Mouse (Mus musculus) Muller cell, postnatal 12 days (primary cell): ENCODE results near the gene Ptprs.
A peak's percentile ranks its signal among the peaks of the same experiment; 100 is the strongest.

ENCODE experiments used
- DNase-seq: peaks from one replicate; pipeline ENCODE4 v3.0.0-alpha.2; 2015; ENCODE audit errors: inconsistent ontology term

Gene Ptprs

DNA sequence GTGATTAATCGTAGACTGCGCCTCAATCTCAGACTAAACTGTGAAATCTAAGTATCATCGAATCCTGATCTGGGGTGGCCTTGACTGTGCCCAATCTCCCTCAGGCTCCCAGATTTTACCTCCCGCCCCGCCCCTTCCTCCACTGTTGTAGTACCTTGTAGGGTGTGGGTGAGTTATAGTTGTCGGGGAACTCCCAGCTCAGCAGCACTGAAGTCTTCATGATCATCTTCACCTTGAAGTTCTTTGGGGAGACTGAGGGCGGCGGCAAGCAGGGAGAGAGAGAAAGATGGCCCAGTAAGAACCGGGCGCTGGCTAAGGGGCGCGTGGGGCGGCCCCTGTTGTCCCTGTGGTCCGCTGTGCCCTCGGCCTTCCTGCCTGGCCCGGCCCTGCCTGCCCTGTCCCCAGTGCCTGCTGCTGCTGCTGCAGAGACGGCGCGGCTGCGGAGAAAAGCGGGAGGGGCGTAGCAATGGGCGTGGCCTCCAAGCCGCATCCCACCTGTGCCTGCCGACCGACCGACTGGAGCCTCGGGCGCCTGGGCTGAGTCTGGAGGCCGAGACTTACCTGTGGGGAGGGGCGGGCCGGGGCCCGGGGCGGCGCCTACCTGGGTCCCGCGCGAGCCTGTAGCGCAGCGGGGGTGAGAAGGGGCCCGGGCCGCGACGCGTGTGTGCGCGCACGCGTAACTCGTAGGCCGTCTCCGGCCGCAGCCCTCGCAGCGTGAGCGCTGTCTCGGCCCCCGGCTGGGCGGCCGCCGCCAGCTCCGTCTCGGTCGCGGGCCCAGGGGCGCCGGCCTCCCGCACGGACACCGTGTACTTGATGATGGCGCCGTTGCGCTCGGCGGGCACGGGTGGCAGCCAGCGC, 51.3 kb downstream of the Ptprs start:
- no peak for DNase-seq

DNA sequence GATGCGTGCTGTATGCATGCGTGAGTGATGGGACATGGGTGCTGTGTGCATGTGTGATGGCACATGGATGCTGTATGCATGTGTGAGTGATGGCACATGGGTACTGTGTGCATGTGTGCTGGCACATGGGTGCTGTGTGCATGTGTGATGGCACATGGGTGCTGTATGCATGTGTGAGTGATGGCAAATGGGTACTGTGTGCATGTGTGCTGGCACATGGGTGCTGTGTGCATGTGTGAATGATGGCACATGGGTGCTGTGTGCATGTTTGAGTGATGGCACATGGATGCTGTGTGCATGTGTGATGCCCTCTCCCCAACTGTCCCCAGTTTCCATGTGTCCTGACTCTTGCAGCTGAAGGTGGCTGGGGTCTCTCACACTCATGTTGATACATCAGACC, 56.3 kb downstream of the Ptprs start:
- no peak for DNase-seq

DNA sequence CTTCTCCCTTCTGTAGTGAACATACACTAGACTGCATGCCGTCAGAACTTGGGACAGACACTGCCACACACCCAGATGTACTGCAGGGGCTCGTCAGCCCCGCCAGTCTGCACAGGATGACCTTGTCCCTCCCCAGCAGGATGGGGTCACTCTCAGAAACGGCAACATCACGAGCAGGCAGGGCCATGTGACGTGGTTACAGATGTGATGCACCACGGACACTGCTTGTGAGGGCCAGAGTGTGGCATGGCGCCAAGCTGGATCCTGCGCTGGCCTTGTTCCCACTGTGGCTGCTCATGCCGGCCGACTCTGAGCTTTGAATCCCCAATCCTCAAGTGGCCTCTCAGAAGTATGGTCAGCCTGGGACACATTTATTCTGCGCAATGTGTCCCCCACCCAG, 58.0 kb downstream of the Ptprs start:
- no peak for DNase-seq

DNA sequence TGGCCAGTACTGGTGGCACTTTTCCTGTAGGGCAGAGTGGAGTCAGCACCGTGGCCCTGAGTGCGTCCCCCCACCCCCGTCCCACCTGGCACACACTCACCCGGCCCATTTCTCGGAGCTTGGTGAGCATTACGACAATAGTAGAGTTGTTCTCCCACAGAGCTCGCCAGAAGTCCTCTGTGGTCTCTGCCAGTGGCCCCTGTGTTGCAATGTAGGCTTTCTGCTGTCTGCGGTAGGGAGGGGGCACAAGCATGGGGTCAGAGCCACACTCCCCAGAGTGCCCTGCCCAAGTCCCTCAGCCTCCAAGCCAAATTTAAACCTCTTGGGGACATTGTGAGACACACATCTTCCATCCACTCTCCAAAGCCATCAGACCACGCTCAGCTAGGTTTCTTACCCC, 61.5 kb downstream of the Ptprs start:
- no peak for DNase-seq

DNA sequence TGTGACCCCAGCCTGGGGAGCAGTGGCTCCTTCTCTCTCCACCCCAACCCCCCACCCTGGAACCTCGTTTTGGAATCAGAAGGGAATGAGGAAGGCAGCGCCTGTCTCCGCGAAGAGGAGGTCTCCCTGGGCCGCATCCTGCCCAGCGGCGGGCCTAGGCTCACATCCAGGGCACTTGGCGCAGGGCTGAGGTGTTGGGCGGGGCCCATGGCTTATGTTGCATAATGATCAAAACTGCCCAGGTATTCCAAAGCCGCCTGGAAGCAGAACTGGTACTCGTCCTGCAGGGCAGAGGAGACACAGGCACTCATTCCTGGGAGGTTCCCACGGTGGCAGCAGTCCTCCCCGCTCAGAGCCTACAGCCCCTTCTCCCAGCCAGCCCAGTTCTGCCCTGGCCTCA, 63.2 kb downstream of the Ptprs start:
- DNase-seq = no peak

DNA sequence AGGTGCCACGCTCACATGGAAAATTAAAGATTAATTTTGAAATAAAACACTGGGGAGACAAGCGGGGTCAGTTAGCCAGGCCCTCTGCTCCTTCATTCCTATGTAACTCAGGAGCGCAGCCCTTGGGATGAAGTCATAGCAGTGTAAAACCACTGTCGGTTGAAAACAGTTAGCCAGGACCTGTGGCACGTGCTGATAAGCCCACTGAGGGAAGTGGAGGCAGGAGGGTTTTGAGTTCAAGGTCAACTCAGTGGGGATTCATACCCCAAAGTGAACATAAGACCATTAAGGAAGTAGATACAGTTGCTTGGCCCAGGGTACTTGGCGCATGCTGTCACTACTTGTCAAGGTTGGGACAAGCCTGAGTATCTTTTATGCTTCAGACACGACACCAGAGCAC, 64.8 kb downstream of the Ptprs start:
- DNase-seq = no peak

DNA sequence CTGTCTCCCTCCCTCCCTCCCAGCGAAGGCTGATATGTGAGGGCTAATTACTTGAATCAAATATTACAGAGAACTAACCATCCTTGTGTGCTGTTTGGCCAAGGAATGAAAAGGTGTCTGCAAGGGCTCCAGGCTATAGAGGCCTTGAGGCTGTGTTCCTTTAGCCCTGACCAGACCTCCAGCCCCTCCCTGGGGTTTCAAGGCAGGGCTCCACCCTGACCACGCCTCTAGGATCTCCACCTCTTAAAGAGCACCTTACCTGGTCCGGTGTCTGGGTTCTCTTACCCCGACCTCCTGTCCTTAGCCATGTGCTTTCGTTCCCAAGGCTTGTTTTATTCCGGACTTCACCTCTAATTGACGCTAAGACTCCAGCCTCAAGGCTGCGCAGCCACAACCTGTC, 66.5 kb downstream of the Ptprs start:
- no peak for DNase-seq

DNA sequence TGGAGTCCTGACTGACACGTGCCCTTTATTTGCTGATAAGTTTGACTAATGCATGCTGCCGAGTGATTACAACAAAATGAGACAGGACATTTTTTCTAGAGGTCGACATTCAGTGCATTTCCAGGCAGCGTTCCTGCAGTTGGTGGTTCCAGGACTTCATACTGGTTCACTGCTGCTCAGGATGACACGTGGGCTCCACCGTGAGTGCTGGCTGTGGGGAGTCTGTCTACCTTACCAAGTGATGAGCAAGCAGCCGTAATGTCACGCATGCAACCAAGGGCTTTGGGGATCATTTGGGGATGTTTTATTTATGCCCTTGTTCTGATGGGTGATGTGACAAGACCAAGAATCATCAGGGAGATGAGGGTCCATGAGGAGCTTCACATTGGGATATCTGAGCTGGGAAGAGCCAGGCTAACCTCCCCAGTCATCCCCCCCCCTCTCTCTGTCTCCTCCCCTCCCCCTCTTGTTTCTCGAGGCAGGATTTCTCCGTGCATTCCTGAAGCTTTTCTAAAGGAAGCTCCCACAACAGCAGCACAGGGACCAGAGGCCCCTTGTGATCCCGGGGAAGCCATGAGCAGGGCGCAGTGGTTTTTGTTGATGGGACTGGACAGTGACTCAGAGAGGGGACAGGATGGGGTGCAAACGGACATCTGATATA, 67.2 kb downstream of the Ptprs start:
- no peak for DNase-seq

DNA sequence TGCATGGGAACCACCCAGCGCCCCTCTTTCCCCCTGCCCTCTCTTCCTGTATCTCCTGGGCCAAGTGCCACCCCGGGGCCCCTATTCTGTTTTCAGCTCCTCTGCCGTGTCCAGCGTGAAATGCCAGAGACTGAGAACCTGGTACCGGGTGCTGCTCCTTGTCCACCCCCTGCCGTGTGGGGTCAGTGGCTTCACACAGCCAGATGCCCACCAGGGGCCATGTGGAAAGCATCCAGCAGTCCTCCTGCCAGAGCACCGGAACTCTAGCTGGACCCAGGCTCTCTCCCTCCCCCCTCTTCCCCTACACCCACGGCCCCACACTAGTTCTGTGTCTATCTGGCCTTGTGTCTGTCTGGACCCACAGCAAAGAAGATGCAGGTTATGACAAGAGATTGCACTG, 68.9 kb downstream of the Ptprs start:
- no peak for DNase-seq

DNA sequence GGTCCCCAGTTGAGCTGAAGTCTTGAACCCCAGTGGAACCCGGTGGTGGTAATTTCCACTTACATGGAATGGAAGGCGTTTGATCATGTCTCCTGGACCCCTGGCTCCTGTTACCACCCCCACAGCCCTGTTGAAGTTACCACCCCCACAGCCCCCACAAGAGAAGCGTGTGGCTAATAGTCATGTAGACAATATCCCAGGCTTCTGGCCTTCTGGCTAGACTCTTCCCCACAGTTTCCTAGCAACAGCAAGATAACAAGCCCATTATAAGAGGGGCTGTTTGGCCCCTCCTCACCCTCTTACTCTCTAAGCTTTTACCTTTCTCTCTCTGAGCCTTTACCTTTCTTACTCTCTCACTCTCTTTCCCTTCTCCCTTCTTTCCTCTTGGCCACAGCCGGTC, 69.4 kb downstream of the Ptprs start:
- no peak for DNase-seq

DNA sequence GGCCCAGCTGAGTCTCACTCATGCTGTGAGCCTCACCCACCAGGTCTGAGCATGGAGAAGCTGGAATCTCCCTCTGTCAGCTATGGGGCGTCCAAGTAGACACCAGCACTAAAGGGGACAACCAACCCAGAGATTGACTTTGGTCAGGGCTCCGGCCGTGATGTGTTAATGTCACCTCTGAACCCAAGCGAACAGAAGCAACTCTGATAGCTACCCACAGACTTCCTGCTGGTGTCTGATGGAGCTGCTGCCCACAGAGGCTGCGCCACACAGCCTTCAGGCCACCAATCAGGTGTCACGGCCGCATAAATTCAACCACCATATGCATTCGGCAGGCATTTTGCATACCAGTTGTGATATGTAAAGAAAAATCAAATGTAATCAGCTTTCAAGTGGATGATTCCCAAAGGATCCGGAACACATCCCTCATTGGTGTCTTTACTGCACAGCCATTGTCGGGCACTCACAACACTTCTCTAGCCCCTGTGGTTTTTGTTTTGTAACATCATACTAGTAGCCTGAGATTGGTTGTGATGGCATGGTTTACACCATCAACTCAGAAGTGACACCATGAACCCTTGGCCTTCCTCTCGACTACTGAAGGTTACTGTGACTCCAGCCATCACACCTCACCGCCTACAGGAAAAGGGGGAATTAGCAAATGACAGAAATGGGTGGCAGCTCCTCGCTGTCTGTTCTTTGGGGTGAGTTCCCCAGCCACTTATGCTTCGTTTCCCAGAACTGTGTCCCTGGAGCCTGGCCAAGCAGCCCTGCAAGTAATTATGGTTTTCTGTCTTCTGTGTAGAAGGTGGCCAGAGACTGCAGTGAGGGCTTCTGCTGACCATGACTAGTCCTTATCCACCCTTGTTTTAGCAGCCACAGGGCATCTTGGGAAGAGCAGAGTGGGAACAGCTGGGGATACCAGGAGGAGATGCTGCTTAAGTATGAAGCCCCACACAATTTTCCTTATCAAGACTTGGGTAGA, 70.1 kb downstream of the Ptprs start:
- no peak for DNase-seq

DNA sequence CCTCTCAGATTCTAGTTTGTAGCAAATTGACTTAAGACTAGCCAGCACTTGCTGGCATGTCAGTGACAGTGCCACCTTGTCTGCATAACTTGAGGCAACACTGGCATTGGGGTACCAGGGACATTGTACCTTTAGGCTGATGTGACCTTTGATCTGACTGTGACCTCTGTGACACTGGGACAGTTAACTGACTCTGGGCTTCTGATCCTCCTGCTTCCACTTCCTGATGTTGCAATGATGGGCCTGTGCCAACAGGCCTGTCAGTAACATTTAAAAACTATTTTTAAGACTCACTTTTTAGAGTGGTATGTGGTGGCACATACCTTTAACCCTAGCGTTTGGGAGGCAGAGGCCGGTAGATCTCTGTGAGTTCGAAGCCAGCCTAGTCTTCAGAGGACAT, 70.9 kb downstream of the Ptprs start:
- no peak for DNase-seq

DNA sequence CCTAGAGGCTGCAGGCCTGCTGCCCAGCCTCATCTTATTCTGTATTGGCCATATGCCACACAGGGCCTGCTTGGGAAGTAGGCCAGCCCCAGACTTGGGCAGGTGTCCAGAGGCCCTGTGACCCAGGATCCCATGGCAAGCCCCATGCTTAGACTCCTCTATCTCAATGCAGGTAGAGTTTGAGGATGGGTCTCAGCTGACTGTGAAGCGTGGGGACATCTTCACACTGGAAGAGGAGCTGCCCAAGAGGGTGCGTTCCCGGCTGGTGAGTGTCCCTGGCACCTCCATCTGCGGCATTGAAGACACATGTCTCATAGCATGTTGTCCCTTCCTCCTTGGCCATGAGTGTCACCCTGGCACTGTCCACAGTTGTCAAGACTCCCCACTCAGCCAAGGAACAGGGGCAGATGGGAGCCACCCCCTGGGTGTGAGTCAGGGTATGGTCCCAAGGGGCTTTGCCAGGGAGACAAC, 75.2 kb downstream of the Ptprs start:
- no peak for DNase-seq

DNA sequence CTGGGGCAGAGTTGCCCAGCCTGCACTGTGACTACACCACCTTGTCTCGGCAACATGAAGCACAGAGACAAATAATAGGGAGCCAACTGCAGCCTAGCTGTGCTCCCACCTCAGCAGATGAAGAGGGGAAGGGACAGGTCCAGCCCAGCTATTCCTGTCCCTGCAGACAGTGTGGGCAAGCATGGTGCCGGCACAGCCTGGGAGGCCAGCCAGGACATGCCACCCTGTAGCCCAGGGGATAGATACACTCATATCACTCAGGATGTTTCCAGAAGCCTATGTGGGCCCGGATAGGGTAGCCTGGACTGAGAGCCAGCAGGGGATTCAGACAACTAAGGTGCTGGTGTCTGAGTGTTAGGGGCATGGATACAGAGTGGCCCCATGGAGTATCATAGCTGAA, 76.1 kb downstream of the Ptprs start:
- DNase-seq = no peak

DNA sequence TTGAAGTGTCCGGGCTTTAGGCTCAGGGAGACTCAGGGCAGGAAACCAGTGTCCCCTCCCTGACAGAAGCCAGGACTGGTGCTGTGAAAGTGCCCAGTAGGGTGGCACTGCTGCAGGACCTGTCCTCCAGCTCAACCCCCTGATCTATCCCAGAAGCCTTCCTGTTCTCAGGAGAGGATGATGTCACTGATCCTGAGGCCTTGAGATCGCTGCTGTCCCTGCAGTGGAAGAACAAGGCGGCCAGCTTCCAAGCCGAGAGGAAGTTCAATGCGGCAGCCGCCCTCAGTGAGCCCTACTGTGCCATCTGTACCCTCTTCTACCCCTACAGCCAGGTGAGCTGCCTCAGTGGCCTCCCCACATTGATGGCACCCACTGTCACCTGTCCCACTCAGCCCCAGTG, 80.2 kb downstream of the Ptprs start:
- no peak for DNase-seq

DNA sequence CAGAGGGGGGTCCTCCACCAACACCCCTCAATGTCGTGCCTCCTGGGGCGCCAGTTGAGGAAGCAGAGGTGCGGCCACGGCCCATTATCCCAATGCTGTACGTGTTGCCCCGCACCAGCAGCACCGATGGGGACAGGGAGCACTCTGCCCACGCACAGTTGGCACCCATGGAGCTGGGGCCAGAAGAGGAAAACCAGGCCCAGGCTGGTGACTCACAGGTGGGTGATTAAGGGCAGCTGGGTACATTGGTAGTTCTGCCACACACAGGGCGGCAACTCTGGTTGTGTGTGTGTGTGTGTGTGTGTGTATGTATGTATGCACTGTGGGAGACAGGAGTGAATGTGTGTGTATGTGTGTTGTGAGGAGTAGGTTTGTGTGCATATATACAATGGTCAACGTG, 82.4 kb downstream of the Ptprs start:
- no peak for DNase-seq

DNA sequence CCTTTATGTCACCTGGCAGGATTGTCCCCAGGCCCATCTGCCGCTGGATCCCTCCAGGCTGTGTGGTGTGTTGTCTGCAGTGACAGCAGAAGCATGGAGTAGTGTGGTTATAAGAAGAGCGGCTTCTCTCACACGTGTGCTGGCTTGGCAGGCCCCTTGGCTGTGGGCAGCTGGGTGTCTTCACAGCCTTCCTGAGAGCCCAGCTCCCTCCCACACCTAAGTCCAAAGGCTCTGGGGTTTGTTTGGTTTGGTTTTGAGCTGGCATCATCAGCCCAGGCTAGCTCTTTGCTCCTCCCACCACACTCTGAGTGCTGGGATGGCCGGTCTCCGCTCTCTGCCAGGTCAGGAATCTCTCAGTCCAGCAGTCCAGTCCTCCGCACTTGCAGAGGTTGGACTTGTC, 83.0 kb downstream of the Ptprs start:
- no peak for DNase-seq

DNA sequence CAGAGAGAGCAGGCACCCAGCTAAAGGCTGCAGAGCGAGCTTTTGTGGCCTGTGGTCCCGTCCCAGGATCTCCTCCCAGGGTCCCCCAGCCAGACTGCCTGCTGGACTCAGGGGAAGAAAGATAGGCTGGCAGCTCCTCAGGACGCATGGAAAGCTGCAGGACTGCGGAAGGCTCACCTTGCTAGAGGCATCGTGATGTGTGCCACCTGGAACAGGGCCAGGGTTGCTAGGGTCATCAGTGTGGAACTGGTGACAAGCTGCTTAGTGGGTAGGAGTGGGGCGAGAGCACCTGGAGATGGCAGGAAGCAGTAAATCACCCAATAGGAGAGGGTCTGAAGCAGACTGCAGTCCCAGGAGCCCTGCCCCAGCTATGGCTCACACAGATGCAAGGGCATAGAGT, 88.7 kb downstream of the Ptprs start:
- no peak for DNase-seq

DNA sequence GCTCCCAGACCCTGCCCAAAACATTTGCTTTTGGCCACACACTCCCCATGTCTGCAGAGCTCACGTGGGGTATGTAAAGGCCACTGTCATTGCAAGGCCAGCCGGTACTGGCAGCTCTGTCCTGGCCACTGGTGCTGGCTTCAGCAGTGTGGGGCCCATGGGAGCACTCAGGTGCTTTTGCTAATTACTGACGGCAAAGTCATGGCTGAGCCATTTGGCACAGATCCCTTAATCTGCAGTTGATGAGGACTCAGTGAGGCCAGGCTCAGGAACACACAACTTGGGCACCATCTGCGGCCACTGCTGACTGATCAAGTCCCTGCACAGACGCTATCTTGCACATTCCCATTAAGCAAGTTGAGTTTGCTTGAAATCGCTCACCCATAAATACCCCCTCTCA, 91.4 kb downstream of the Ptprs start:
- no peak for DNase-seq

DNA sequence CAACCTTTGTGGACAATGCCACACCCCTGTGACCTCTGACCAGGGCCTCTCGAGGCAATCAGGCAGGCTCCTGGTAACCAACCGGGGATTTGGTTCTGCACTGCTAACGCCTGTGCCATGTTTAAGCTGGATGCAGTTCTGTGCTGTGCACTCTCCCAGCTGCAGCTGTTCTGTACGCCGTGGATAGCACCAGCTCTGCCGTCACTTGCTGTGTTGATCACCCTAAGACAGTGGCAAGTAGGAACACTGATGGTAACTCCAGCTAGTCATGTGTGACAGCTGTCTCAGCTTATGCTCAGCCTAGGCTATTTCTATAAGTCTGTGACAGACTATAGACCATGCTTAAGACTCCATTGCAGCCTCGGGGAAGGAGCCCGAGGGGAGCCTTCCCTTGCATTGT, 93.3 kb downstream of the Ptprs start:
- DNase-seq = no peak

DNA sequence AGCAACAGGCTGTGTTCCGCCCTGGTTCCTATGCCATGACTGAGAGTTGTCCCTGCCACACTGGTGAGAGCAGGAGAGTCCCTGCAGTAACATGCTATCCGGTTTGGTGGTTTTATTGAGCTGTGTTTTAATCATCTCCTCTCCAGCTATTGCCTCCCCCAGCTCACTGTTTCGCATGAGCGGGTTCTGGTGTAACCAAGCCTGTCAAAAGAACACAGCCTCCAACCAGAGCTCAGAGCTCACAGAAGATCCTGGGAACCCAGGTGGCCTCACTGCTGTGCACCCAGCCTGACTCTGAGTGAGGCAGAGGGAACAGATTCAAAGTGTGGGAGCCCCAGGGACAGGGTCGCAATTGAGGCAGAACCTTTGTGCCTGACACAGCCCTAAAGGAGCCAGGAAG, 95.1 kb downstream of the Ptprs start:
- no peak for DNase-seq

DNA sequence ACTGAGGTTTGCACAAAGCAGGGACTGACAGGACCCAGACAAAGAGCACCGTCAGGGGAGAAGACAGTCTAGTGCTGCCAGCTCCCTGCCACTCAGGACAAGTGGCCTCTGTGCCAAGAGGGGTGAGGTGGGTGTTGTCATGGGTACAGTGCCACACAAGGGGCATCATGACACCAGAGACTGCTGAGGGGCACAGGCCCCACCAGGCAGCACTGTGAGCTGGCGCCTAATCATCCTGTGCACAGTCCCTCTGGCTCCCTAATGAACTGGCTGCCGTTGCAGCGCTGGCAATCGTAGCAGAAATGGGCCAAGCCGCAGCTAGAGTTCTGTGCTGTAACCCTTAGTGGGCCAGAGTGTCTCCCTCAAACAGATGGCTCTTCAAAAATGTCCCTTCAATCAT, 96.0 kb downstream of the Ptprs start:
- DNase-seq = peak; percentile 81
